Mouse (Mus musculus): ENCODE results near the gene Selenov. TPM values are rescaled to one million over a fixed set of nuclear protein-coding genes. Genes with fewer than 3 reads are reported as not detected.

Selenov gene
- polyA plus RNA-seq, 1 experiment = 1.4 TPM

- Histone ChIP-seq H3K27ac (ENCODE audit: insufficient read depth, low read length) (no peak overlapping the region), H3K27me3 (ENCODE audit: control insufficient read depth, insufficient read depth, low read length) (0 out of 2 replicates have a peak, but pooled peaks cover 1% of the 10 kb centered on the region), H3K4me3 (replicated peaks; ENCODE audit: insufficient read depth, low read depth, low read length) (no peak overlapping the region), H3K4me1 (ENCODE audit: control insufficient read depth, insufficient read depth, low read length) (no peaks in the 10 kb centered on the region; the same call in 1 of the 2 replicates)
- 62% methylated on average over 8 of the region's 8 CpGs for WGBS
- TF ChIP-seq CTCF (IDR thresholded peaks at IDR 0.05; ENCODE audit: borderline replicate concordance, insufficient read depth, low read depth, low read length) (no peak), POLR2A (IDR thresholded peaks at IDR 0.05; ENCODE audit: borderline replicate concordance, insufficient read depth, low read length) (no peak)
- DNase-seq = no peak
These were observed 15.2 kb upstream of the Selenov start for GRCm38 (mm10) chr7:28306216-28306615.

- 18% methylated on average over 10 of the region's 10 CpGs for WGBS
- TF ChIP-seq POLR2A (IDR thresholded peaks at IDR 0.05; ENCODE audit: borderline replicate concordance, insufficient read depth, low read length) (no peak), CTCF (IDR thresholded peaks at IDR 0.05; ENCODE audit: borderline replicate concordance, insufficient read depth, low read depth, low read length) (no peak)
- Histone ChIP-seq H3K27ac (ENCODE audit: insufficient read depth, low read length) (no peak overlapping the region), H3K27me3 (ENCODE audit: control insufficient read depth, insufficient read depth, low read length) (0 out of 2 replicates have a peak, but pooled peaks cover 1% of the 10 kb centered on the region), H3K4me3 (replicated peaks; ENCODE audit: insufficient read depth, low read depth, low read length) (no peak overlapping the region), H3K4me1 (ENCODE audit: control insufficient read depth, insufficient read depth, low read length) (no peaks in the 10 kb centered on the region; the same call in 1 of the 2 replicates)
- no peak for DNase-seq
These were observed 14.7 kb upstream of the Selenov start for GRCm38 (mm10) chr7:28305641-28306040.

GRCm38 (mm10) chr7:28301616-28302433 is 10.8 kb upstream of the Selenov start, which contains the start of gene Dll3:
TSS of gene Dll3 (minus strand) at chr7:28302238.
- Histone ChIP-seq H3K4me3 (replicated peaks; ENCODE audit: insufficient read depth, low read depth, low read length) (no peak within 1 kb of the TSS), H3K27me3 (ENCODE audit: control insufficient read depth, insufficient read depth, low read length) (0 out of 2 replicates have a peak, but pooled peaks cover 1% of the 10 kb centered on the region), H3K27ac (ENCODE audit: insufficient read depth, low read length) (no peak within 1 kb of the TSS), H3K4me1 (ENCODE audit: control insufficient read depth, insufficient read depth, low read length) (no peaks in the 10 kb centered on the region; the same call in 1 of the 2 replicates)
- WGBS = 8% methylated on average over 30 of the region's 30 CpGs
- DNase-seq = peak; percentile 28 to 41
- no peak for TF ChIP-seq POLR2A (IDR thresholded peaks at IDR 0.05; ENCODE audit: borderline replicate concordance, insufficient read depth, low read length)
- TF ChIP-seq CTCF (IDR thresholded peaks at IDR 0.05; ENCODE audit: borderline replicate concordance, insufficient read depth, low read depth, low read length) = peak; percentile 33; the same call in 1 of the 2 replicates

- 13% methylated on average over 43 of the region's 43 CpGs for WGBS
- DNase-seq = peak; percentile 56 to 61
- H3K27me3 ChIP-seq (ENCODE audit: control insufficient read depth, insufficient read depth, low read length) = 0 out of 2 replicates have a peak, but pooled peaks cover 1% of the 10 kb centered on the region
- no peak overlapping the region for H3K4me3 ChIP-seq (replicated peaks; ENCODE audit: insufficient read depth, low read depth, low read length)
- no peaks in the 10 kb centered on the region for H3K4me1 ChIP-seq (ENCODE audit: control insufficient read depth, insufficient read depth, low read length)
- no peak for TF ChIP-seq POLR2A (IDR thresholded peaks at IDR 0.05; ENCODE audit: borderline replicate concordance, insufficient read depth, low read length)
- peak; percentile 68 for TF ChIP-seq CTCF (IDR thresholded peaks at IDR 0.05; ENCODE audit: borderline replicate concordance, insufficient read depth, low read depth, low read length)
- H3K27ac ChIP-seq (ENCODE audit: insufficient read depth, low read length) = no peak overlapping the region
These were observed 8.0 kb upstream of the Selenov start for GRCm38 (mm10) chr7:28298837-28299625.

GRCm38 (mm10) chr7:28294481-28294880 is 3.5 kb upstream of the Selenov start:
- Histone ChIP-seq H3K4me1 (ENCODE audit: control insufficient read depth, insufficient read depth, low read length) (no peaks in the 10 kb centered on the region), H3K27ac (ENCODE audit: insufficient read depth, low read length) (no peak overlapping the region), H3K4me3 (replicated peaks; ENCODE audit: insufficient read depth, low read depth, low read length) (peak overlapping the region; percentile 28), H3K27me3 (ENCODE audit: control insufficient read depth, insufficient read depth, low read length) (no peaks in the 10 kb centered on the region; the same call in 1 of the 2 replicates)
- TF ChIP-seq CTCF (IDR thresholded peaks at IDR 0.05; ENCODE audit: borderline replicate concordance, insufficient read depth, low read depth, low read length) (no peak), POLR2A (IDR thresholded peaks at IDR 0.05; ENCODE audit: borderline replicate concordance, insufficient read depth, low read length) (no peak)
- under 1% methylated on average over 63 of the region's 63 CpGs for WGBS
- peak; percentile 52 to 57 for DNase-seq

GRCm38 (mm10) chr7:28290165-28290564 is 821 bp downstream of the Selenov start:
- DNase-seq = no peak
- Histone ChIP-seq H3K4me1 (ENCODE audit: control insufficient read depth, insufficient read depth, low read length) (no peaks in the 10 kb centered on the region), H3K4me3 (replicated peaks; ENCODE audit: insufficient read depth, low read depth, low read length) (no peak overlapping the region), H3K27ac (ENCODE audit: insufficient read depth, low read length) (no peak overlapping the region), H3K27me3 (ENCODE audit: control insufficient read depth, insufficient read depth, low read length) (no peaks in the 10 kb centered on the region; the same call in 1 of the 2 replicates)
- 15% methylated on average over 18 of the region's 18 CpGs for WGBS
- TF ChIP-seq CTCF (IDR thresholded peaks at IDR 0.05; ENCODE audit: borderline replicate concordance, insufficient read depth, low read depth, low read length) (no peak), POLR2A (IDR thresholded peaks at IDR 0.05; ENCODE audit: borderline replicate concordance, insufficient read depth, low read length) (no peak)

- no peak for DNase-seq
- Histone ChIP-seq H3K27ac (ENCODE audit: insufficient read depth, low read length) (no peak overlapping the region), H3K4me1 (ENCODE audit: control insufficient read depth, insufficient read depth, low read length) (no peaks in the 10 kb centered on the region; the same call in 1 of the 2 replicates), H3K4me3 (replicated peaks; ENCODE audit: insufficient read depth, low read depth, low read length) (no peak overlapping the region), H3K27me3 (ENCODE audit: control insufficient read depth, insufficient read depth, low read length) (no peaks in the 10 kb centered on the region)
- WGBS = 60% methylated on average over 7 of the region's 7 CpGs
- no peak for TF ChIP-seq CTCF (IDR thresholded peaks at IDR 0.05; ENCODE audit: borderline replicate concordance, insufficient read depth, low read depth, low read length)
- no peak for TF ChIP-seq POLR2A (IDR thresholded peaks at IDR 0.05; ENCODE audit: borderline replicate concordance, insufficient read depth, low read length)
These were observed 10.4 kb downstream of the Selenov start for GRCm38 (mm10) chr7:28280630-28281029.
